In the genomic region with DNA sequence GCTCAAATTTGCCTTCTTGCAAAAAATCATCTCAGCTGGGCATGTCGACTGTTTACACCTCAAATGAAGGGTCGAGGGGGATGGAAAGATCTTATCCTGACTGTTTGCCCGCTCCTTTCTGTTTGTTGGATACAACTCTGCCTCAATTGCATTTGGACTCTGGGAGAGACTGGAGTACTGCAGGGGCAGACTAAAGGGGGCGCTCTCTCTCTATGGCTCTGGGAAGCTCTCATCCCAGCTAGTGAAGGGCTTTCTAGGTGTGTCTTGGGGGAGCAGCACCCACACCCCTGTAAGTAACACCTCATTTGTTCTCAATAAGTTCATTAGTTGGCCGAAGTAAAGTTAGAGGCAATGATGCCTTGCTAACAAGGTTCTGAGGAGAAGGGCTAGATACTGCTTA, we compare ENCODE assay signal across 9 mouse cellular contexts. TPM values are rescaled to one million over a fixed set of nuclear protein-coding genes. Genes with fewer than 3 reads are reported as not detected.
DNase-seq lines count a peak whose midpoint lies in the region; ATAC-seq and TF ChIP-seq lines count a peak whose summit lies in the region.
"Had no signal": no experiment of that assay in that cellular context is flagged by ENCODE, and none has a peak within 500 bp of the region (broad histone marks: within the 10 kb centered on the region; RNA-seq: fewer than 3 reads in every experiment).

No protein-coding gene starts in this region.

- TF ChIP-seq CTCF in kidney, postnatal 0 days (IDR thresholded peaks at IDR 0.05; ENCODE audit: low read depth) = peak; percentile 38; the same call in 1 of the 2 replicates
- TF ChIP-seq CTCF in E14TG2a.4 (conservative IDR thresholded peaks at IDR 0.05; ENCODE audit: low read length) = peak; percentile 76
- TF ChIP-seq CTCF in liver, embryonic 14.5 days (IDR thresholded peaks at IDR 0.05; ENCODE audit: low read depth) = peak; percentile 67

- no peak overlapping the region for H3K4me3 ChIP-seq in kidney, postnatal 0 days (replicated peaks; ENCODE audit: low read depth, low read length)
- H3K4me3 ChIP-seq in E14TG2a.4 (replicated peaks; ENCODE audit: low read length) = no peak overlapping the region
- H3K4me3 ChIP-seq in liver, embryonic 14.5 days (ENCODE audit: insufficient read depth in 1 of 2, low read depth in 2 of 2, low read length in 2 of 2) = no peak overlapping the region
- H3K4me3 ChIP-seq in forebrain, embryonic 12.5 days (replicated peaks) = no peak overlapping the region
- no peak overlapping the region for H3K4me3 ChIP-seq in heart, embryonic 10.5 days
- H3K4me3 ChIP-seq: forebrain, embryonic 15.5 days; neural tube, embryonic 12.5 days had no signal

- no peak for ATAC-seq in kidney, postnatal 0 days (replicated peaks; ENCODE audit: low FRiP score, low read depth)
- no peak for ATAC-seq in liver, embryonic 14.5 days (ENCODE audit: insufficient read depth)
- no peak for ATAC-seq in forebrain, embryonic 12.5 days (ENCODE audit: low FRiP score)
- ATAC-seq: forebrain, embryonic 15.5 days had no signal

- TF ChIP-seq EP300 in liver, embryonic 14.5 days (IDR thresholded peaks at IDR 0.05; ENCODE audit: low read depth) = no peak

- H3K9me3 ChIP-seq in kidney, postnatal 0 days (replicated peaks; ENCODE audit: low read length) = no peaks in the 10 kb centered on the region
- no peaks in the 10 kb centered on the region for H3K9me3 ChIP-seq in E14TG2a.4 (ENCODE audit: low read length)
- H3K9me3 ChIP-seq in liver, embryonic 14.5 days (ENCODE audit: control insufficient read depth, low read length) = no peaks in the 10 kb centered on the region
- H3K9me3 ChIP-seq in forebrain, embryonic 12.5 days = no peaks in the 10 kb centered on the region
- H3K9me3 ChIP-seq in heart, embryonic 10.5 days = no peaks in the 10 kb centered on the region
- H3K9me3 ChIP-seq: forebrain, embryonic 15.5 days; neural tube, embryonic 12.5 days had no signal

- H3K27ac ChIP-seq in kidney, postnatal 0 days = no peak overlapping the region
- no peak overlapping the region for H3K27ac ChIP-seq in liver, embryonic 14.5 days
- H3K27ac ChIP-seq in forebrain, embryonic 12.5 days = no peak overlapping the region
- H3K27ac ChIP-seq in heart, embryonic 10.5 days = no peak overlapping the region
- H3K27ac ChIP-seq: forebrain, embryonic 15.5 days; neural tube, embryonic 12.5 days had no signal

- 54% methylated on average over 5 of the region's 5 CpGs for WGBS in kidney, postnatal 0 days
- 31% methylated on average over 5 of the region's 5 CpGs for WGBS in liver, embryonic 14.5 days (ENCODE audit: insufficient replicate concordance)
- 49% methylated on average over 5 of the region's 5 CpGs for WGBS in forebrain, embryonic 12.5 days
- WGBS in heart, embryonic 10.5 days = 35% methylated on average over 5 of the region's 5 CpGs

- H3K9ac ChIP-seq in kidney, postnatal 0 days (ENCODE audit: low read depth, low read length) = no peak overlapping the region
- no peak overlapping the region for H3K9ac ChIP-seq in liver, embryonic 14.5 days (replicated peaks)
- H3K9ac ChIP-seq in forebrain, embryonic 12.5 days = no peak overlapping the region
- H3K9ac ChIP-seq: forebrain, embryonic 15.5 days; neural tube, embryonic 12.5 days had no signal

- no peak for DNase-seq in kidney, postnatal 0 days (ENCODE audit: low spot score)
- no peak for DNase-seq in kidney, adult 9 months
- DNase-seq in NIH3T3 (ENCODE audit: low read depth) = peak; percentile 50
- DNase-seq in liver, embryonic 14.5 days (ENCODE audit: low read depth in 3 of 3, low spot score in 3 of 3) = peak in 1 of 3 experiments; percentile 28
- no peak for DNase-seq in heart, embryonic 10.5 days (ENCODE audit: low spot score)

- no peaks in the 10 kb centered on the region for H3K27me3 ChIP-seq in kidney, postnatal 0 days (ENCODE audit: insufficient read depth, low read length)
- H3K27me3 ChIP-seq in E14TG2a.4 (ENCODE audit: insufficient read depth, low read length) = no peaks in the 10 kb centered on the region
- no peaks in the 10 kb centered on the region for H3K27me3 ChIP-seq in liver, embryonic 14.5 days (ENCODE audit: control insufficient read depth, insufficient read depth, low read length)
- H3K27me3 ChIP-seq in forebrain, embryonic 12.5 days = no peaks in the 10 kb centered on the region
- no peaks in the 10 kb centered on the region for H3K27me3 ChIP-seq in heart, embryonic 10.5 days (ENCODE audit: insufficient read depth, poor library complexity, severe bottlenecking)
- H3K27me3 ChIP-seq: forebrain, embryonic 15.5 days; neural tube, embryonic 12.5 days had no signal

- no peaks in the 10 kb centered on the region for H3K36me3 ChIP-seq in kidney, postnatal 0 days (ENCODE audit: insufficient read depth, low read length)
- no peaks in the 10 kb centered on the region for H3K36me3 ChIP-seq in E14TG2a.4 (ENCODE audit: insufficient read depth, low read length)
- H3K36me3 ChIP-seq in liver, embryonic 14.5 days (replicated peaks; ENCODE audit: control insufficient read depth, insufficient read depth, low read depth) = no peaks in the 10 kb centered on the region
- H3K36me3 ChIP-seq in forebrain, embryonic 12.5 days (replicated peaks) = no peaks in the 10 kb centered on the region
- no peaks in the 10 kb centered on the region for H3K36me3 ChIP-seq in heart, embryonic 10.5 days
- H3K36me3 ChIP-seq: forebrain, embryonic 15.5 days; neural tube, embryonic 12.5 days had no signal

- no peak overlapping the region for H3K4me2 ChIP-seq in kidney, postnatal 0 days (ENCODE audit: low read length)
- H3K4me2 ChIP-seq in liver, embryonic 14.5 days (ENCODE audit: low read depth) = no peak overlapping the region
- H3K4me2 ChIP-seq in forebrain, embryonic 12.5 days = no peak overlapping the region
- H3K4me2 ChIP-seq: forebrain, embryonic 15.5 days; neural tube, embryonic 12.5 days had no signal

- no peaks in the 10 kb centered on the region for H3K4me1 ChIP-seq in kidney, postnatal 0 days (replicated peaks; ENCODE audit: insufficient read depth, low read length)
- peaks cover 58% of the 10 kb centered on the region for H3K4me1 ChIP-seq in E14TG2a.4 (replicated peaks; ENCODE audit: low read depth, low read length)
- peaks cover 3% of the 10 kb centered on the region in 2 experiments; a peak in 2 of 4 replicates for H3K4me1 ChIP-seq in liver, embryonic 14.5 days (replicated peaks; ENCODE audit: control insufficient read depth in 2 of 2, insufficient read depth in 2 of 2, low read length in 1 of 2)
- peaks cover 2% of the 10 kb centered on the region; the same call in 1 of the 2 replicates for H3K4me1 ChIP-seq in forebrain, embryonic 12.5 days
- 0 out of 2 replicates have a peak, but pooled peaks cover 2% of the 10 kb centered on the region for H3K4me1 ChIP-seq in heart, embryonic 10.5 days
- H3K4me1 ChIP-seq: neural tube, embryonic 12.5 days had no signal

RNA-seq across cellular contexts. Expression of a gene that starts 3.6 kb away (rescaled TPM):
- 23.0 and 23.9 TPM in 2 replicates for polyA plus RNA-seq in kidney, postnatal 0 days (2015; fragmentation: Nextera tagmentation; extraction: Ambion mirVana)
- polyA plus RNA-seq in liver, embryonic 14.5 days (2012; rRNA removed) = 12.3 and 14.2 TPM in 2 replicates
- polyA plus RNA-seq in liver, embryonic 14.5 days (2014; fragmentation: Nextera tagmentation; extraction: Ambion mirVana) = 15.1 and 16.7 TPM in 2 replicates
- 29.0 and 34.0 TPM in 2 replicates for polyA plus RNA-seq in forebrain, embryonic 12.5 days (2016; fragmentation: Nextera tagmentation; extraction: Ambion mirVana)
- 29.9 and 30.1 TPM in 2 replicates for polyA plus RNA-seq in heart, embryonic 10.5 days (2016; fragmentation: Nextera tagmentation; extraction: Ambion mirVana)
